Mouse (Mus musculus): ENCODE results near the gene 1110059G10Rik.

1110059G10Rik gene

GRCm38 (mm10) chr9:122950643-122951475 lies at the start of gene 1110059G10Rik, which contains the start of gene Kif15:
TSS of gene 1110059G10Rik (minus strand) at chr9:122951000.
TSS of gene Kif15 (plus strand) at chr9:122951046.
- peak; percentile 96 to 98 for DNase-seq

GRCm38 (mm10) chr9:122999193-122999586 lies 48.4 kb upstream of the 1110059G10Rik start:
- no peak for DNase-seq

- no peak for DNase-seq
These were observed 47.8 kb upstream of the 1110059G10Rik start for GRCm38 (mm10) chr9:122998406-122999192.

GRCm38 (mm10) chr9:122928915-122929314 lies 21.9 kb downstream of the 1110059G10Rik start:
- no peak for DNase-seq

GRCm38 (mm10) chr9:122922936-122923381 lies 27.8 kb downstream of the 1110059G10Rik start, which contains the start of gene Zfp105:
TSS of gene Zfp105 (plus strand) at chr9:122923072.
- peak; percentile 89 to 91 for DNase-seq

GRCm38 (mm10) chr9:122922436-122922835 lies 28.4 kb downstream of the 1110059G10Rik start:
- peak in 1 of 2 experiments; percentile 3 for DNase-seq

- peak; percentile 89 for DNase-seq
These were observed 47.9 kb downstream of the 1110059G10Rik start for GRCm38 (mm10) chr9:122902717-122903535.

- DNase-seq, result no peak
These were observed 49.8 kb downstream of the 1110059G10Rik start for GRCm38 (mm10) chr9:122901047-122901446.

Measured in cerebellum, postnatal 10 days (tissue).